Mouse (Mus musculus) adrenal gland, adult 2 months (tissue): Measurements from ENCODE around the gene Uhrf1bp1. TPM values are rescaled to one million over a fixed set of nuclear protein-coding genes. Genes with fewer than 3 reads are reported as not detected.

Experiments used
- DNase-seq: peaks from one replicate; pipeline ENCODE4 v3.0.0; 2021
- polyA plus RNA-seq: library from polyadenylated mRNA; depleted of rRNA; stranded (reverse); fragments of >200 nt; gene quantifications from 2 replicates; pipeline ENCODE4 v1.2.3, GENCODE M21; 2012
- total RNA-seq, 2 experiments: library from RNA; stranded (reverse); gene quantifications; 2 replicates each; pipeline ENCODE4 v1.2.3; 2021

Gene Uhrf1bp1
- total and polyA plus RNA-seq, 3 experiments, result 15.0 to 38.7 (median 25.2) TPM

DNA sequence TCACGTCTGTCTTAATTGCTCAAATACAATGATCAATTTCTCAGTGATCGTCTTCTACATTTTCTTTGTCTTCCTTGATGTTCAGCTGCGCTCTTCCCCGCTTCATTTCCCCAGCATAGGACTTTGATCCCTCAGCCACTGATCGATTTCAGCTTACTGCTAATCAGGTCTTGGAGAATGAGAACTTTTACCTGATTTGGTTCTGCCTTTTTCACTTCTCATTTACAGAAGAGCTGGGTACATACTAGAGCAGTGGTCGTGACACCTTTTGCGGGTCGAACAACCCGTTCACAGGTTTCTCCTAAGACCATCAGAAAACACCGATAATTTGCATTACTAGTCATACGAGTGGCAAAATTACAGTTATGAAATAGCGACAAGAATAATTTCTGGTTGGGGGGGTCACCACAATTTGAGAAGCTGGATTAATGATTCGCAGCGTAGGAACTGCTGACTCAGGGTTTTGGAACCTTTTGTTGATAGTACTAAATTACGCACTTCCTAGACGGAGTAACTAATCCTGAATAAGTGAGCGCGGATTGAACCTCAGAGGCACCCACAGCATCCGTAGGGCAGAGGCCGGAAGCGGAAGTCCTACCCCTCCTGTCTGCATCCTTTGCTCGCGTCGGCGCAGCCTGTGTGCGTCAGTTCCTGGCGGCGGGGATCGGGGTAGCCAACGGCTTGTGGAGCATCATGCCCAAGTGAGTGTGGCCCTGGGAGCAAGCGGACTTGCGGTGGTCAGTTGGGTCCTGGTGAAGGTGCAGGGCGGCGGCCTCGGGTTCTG lies 16.6 kb upstream of the Uhrf1bp1 start:
- DNase-seq, result peak; percentile 97

DNA sequence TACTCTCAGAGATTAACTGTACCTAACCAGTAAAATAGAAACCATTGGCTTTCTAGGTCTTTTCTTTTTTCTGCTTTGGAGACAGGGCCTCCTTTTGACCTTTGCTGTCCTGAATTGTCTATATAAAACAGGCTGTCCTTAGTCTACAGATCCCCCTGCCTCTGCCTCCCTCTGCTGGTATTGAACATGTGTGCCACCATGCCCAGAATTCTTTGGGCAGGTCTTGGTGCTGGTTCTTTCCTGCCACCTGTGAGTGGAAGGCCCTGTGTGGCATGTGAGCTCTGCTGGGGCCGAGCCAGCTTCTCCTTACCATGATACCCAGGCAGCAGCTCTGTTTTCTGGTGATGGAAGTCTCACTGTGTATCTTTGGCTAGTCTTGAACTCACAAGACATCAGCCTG lies 7.9 kb upstream of the Uhrf1bp1 start:
- no peak for DNase-seq

DNA sequence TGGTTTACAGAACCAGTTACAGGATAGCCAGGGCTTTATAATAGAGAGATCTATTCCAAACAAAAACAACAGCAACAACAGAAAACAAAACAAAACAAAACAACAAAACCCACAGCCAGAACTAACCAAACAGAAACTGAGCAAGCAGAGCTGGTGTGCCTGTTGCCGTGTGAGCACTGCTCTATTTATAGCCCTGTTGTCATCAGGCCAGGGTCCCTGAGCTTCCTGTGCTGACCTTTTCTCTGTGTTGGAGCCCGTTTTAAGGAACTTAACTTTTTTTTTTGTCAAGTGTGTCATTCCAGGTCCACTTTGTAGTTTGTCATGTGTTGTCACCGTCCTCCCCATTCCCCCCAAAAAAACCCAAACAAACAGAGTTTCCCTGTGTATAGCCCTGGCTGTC lies 5.2 kb upstream of the Uhrf1bp1 start:
- peak; percentile 76 for DNase-seq

DNA sequence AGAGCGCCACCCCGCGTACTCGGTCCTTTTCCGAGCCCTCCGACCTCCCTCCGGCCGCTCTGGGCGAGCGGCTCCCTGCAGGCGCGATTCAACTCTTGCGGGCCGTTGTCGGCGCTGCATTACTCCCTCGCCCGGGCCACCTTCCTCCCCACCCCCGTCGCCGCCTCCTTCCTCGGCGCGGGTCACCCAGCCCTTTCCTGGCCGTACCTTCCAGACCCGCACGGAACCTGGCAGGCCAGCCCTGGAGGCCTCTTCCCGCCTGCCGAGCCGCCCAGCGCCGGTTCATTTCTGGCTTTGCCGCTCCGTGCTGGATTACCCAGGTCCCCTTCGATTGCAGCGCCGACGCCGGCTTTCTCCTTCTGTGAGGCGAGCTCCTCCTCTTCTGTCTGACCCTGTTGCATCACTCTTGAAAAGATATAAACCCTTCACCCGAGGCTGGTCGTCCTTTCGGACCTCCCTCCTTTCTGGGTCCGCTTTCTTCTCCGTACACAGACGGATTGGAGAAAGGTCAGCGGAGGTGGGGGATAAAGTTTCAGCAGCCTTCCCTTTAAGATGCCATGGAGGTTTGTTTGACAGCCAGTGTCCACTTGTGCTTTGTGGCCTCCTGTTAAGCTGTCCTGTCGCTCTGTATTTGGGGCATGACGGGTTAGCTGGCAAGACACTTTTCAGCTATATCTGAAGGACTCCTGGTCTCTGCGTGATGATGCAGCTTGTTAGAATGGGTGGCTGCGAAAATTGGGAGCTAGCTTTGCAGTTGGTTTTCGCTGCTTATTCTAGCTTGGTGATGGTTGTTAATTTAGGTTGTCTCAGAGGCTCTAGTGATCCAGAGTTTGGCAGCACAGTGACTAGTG lies 782 bp downstream of the Uhrf1bp1 start:
- DNase-seq, result peak; percentile 86

DNA sequence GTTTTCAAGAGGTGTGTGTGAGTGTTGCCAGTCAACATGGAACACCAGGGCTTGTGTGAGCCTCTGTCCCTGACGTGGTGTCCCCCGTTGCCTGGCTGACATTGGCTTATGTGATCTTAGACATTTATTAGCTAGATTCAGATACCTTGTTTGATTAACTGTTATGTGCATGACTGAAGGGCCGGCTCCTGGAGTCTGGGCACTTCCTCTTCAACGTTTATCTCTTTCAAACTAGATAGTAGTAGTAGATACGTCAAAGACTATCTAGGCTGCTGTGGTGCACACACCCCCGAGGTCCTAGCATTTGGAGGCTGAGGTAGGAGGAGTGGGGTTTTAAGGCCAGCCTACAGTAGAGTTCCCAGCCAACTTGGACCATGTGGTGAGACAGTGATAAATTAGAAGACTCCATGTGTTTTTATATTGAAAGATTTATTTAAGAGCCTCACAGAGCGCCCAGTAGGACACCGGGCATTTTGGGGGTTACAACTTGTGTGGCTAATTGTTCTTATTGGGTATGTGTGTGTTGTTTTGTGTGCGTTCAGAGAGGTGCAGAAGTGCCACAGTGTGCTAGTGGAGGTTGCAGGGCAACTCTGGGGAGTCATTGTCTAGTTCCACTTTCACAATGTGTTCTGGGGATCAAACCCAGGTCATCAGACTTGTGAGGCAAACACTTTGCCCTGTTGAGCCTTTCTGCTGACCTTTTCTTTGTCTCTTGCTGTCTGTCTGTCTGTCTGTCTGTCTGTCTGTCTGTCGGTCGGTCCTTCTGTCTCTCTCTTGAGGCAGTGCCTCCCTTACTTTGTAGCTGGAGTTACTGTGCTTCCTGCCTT lies 1.6 kb downstream of the Uhrf1bp1 start:
- DNase-seq, result no peak

DNA sequence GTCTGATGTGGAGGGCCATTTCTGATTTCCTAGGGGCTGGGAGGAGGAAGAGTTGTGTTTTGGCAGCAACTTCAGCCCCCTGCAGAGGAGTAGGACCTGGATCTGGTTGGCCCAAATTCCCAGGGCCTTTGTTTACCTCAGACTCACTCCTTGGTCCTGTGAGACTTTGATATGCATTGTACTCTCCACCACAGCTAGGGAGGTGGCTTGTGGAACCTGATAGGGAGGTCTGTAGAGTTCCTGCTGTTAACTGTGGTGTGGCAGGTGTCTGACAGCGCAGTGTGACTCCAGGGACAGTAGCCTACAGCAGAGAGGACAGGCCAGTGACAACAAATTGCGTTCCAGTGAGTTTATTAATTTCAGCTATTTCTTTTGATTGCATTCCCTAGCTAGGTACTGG lies 2.9 kb downstream of the Uhrf1bp1 start:
- no peak for DNase-seq

DNA sequence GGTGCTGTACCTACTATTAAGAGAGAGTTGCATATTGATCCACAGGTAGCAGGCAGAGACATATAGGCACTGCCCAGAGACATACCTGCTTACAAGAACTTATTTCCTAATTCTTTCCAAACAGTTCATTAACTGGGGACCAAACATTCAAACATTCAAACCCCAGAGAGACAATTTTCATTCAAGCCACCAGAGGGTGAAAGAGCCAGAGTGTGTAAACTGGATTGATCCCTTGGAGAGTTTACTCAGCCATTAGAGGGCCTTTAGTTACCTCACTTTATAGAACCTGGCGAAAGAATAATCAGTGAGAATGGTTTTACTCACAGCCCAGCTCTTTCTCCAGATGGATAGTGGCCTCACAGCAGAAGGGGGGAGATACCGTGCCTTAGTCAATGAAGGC lies 9.2 kb downstream of the Uhrf1bp1 start:
- no peak for DNase-seq

DNA sequence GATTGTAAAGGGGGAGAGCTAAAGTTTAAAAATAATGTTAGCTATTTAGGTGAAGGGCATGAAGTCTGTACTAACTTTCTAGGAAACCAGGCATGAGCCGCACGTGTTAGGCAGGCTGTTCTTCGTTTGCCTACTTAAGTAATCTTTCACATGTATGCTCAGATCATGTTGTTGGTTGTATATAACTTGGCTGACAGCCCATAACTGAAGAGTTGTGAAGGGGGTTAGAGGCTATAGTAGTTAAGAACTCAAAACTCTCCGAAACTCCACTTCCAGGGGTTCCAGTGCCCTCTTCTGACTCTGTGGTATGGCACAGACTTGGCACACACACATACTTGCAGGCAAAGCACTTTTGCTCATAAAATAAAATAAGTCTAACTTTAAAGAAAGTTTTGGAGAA lies 10.5 kb downstream of the Uhrf1bp1 start:
- DNase-seq, result no peak

DNA sequence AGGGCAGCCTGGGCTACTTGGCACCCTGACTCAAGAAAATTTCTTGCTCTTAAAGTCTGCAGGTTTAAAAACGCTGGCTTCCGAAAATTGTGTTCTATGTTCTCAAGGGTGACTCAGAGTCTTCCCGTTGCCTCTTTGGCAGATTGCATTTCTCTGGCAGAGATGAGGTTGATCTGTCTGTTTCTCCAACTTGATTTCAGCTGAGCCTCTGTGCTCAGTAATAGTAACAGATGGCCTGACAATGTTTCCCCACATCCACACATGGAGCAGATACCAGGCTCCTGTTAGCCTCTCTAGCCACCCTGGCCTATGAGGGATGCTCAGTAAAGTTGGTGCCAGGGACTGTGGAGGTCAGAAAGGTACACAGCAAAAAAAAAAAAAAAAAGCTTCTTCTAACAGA lies 15.6 kb downstream of the Uhrf1bp1 start:
- DNase-seq, result no peak

DNA sequence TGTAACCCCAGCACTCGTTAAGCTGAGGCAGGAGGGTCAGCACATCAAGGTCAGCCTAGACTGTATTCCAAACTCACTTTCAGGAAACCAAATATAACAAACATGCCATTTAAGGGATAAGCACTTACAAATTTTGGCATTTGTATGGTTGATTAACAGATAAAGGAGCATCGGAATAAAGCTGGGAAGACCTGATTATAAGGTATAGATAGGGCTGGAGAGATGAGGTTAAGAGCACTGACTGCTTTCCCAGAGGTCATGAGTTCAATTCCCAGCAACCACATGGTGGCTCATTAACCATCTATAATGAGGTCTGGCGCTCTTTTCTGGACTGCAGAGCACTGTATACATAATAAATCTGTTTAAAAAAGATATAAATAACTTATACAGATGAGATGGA lies 17.3 kb downstream of the Uhrf1bp1 start:
- DNase-seq, result no peak

DNA sequence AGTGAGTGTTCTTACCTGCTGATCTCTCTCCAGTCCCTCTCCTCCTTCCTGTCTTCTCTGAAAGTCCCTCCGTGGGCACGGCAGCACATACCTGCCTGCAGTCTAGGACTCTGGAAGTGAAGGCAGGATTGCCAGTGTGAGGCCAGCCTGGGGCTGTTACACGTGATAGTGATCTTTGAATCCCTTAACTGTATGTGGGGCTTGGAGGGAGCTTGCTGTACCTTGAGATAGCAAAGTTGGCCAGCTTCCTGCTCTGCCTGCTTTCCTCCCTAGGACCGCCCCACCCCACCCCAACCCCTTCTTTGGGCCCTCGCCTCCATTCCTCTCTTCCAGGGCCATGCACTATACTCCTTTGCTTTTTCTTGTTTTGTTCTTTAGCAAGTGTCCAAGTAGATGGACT lies 18.3 kb downstream of the Uhrf1bp1 start:
- no peak for DNase-seq

DNA sequence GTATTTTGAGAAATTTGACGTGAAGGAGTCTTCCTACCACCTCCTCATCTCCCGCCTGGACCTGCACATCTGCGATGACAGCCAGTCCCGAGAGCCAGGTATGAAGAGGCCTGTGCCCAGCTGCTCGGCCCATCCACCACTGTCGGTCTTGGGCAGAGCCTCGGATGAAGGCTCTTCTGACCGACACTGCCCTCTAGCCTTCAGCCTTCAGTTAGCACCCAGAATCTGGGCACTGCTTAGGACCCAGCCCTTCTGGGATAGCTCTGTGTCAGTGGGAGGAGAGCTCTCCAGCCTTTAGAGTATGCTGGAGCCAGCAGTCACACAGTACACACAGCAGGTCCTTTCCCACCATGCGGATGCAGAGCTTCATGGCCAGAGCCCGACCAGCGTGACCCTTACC lies 25.3 kb downstream of the Uhrf1bp1 start:
- peak; percentile 57 for DNase-seq

DNA sequence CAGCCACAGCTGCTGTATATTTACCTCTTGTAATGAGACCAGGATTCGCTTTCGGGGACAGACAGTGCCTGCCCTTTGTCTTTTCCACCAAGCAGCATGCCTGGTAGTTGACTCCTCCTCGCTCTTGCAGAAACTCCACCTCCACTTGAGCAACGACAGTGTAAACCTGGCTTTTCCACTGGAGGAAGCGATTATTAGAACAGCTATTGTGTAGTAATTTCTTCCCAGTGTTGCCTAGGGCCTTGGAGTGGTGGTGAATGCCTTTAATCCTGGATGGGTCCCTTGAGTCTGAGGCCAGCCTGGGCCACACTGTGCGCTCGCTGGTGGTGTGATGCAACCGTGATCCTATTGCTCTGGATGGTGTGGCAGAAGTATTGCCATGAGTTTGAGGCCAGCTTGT lies 26.9 kb downstream of the Uhrf1bp1 start:
- DNase-seq, result peak; percentile 41

DNA sequence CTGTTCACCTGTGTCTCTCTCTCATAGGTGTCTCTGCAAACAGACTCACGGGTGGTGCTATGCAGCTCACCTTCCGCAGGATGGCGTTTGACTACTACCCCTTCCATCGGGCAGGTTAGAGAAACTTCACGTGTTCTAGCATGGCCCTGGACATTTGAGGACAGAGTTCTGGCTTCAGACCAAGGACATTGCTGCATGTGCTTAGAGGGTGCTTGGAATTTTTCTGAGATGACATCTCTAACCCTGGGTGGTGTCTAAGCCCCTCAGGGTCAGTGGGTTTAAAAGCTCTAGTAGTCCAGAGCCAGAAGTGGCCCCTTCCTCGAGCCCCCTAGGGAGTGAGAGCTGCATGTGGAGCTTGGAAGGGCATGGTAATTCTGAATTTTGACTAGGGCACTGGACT lies 27.8 kb downstream of the Uhrf1bp1 start:
- peak; percentile 35 for DNase-seq

DNA sequence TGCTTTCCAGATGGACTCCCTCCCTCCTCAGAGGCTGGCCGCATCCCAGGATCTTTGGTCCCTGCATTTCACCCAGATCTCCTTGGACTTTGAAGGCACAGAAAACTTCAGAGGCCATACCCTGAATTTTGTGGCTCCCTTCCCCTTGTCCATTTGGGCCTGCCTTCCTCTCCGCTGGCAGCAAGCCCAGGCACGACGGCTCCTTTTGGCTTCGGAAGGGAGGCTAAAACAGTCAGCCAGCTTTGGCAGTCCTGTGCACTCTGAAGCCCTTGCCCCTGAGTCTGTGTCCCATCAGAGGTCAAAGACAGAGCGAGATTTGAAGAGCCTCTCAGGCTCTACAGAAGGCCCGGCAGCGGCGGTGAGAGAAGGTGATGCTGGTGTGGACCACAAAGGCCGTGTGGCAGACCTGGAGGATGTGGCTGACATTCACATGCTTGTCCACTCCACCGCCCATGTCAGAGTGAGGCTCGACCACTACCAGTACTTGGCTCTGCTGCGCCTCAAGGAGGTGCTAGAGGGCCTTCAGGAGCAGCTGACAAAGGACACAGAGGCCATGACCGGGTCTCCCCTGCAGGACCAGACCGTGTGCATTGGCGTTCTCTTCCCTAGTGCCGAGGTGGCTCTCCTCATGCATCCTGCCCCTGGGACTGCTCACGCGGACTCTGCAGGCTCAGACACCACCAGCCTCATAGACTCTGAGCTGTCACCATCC lies 30.4 kb downstream of the Uhrf1bp1 start:
- peak; percentile 53 for DNase-seq

DNA sequence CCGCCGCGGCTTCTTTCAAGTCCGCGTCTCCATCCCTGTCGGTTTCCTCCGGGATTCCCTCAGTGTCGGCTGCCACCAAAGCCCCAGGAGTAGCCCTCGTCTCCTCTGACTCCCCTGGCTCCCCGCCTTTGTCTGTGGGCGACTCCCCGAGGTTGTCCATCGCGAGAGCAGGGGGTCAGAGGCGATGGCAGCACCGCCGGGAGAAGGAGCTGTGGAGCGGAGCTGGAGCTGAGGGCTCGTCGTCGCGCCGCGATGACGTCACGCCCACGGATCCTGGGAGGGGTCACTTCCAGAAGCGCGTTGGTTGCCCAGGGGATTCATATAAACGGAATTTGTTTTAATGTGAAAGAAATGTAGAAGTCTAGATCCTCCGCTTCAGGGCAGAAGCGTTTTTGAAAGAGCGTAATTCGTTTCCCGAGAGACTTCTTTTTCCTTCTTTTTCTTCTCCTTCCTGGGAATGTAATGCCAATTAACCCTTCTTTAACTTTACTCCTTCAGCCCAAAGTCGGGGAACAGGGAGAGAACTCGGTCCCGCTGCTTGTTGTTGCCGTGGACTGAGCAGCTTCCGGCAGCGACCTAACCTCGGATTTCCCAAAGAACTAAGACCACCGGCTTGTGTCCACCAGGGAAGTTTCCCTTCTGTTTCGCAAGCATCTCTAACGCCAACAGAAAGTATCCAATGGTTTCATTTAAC lies 51.4 kb downstream of the Uhrf1bp1 start:
- peak; percentile 97 for DNase-seq

DNA sequence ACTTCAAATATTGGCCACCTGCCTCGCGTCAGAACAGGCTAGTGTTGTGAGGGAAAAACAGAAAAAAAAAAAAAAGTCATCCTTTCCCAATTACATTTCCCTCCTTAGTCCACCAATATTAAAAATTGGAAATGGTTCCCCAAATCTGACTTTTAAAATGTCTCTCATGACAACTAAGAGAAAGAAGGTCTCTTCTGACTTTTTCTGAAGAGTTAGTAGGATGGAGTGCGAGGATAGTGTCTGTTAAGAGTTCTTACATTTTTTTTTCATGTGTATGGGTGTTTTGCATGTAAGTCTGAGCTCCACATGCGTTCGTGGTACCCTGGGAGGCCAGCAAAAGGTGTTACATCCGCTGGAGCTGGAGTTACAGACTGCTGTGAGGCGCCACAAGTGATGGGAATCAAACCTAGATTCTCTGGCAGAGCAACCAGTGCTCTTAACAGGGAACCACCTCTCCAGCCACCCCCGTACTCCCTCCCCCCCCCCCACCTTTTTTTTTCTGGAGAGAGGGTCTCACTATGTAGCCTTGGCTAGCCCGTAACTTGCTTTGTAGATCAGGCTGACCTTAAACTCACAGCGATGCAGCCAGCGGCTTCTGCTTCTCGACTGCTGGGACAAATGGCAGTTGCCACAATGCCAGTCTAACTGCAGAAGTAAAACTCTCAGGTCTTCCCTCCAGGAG lies 52.1 kb downstream of the Uhrf1bp1 start:
- DNase-seq, result no peak

DNA sequence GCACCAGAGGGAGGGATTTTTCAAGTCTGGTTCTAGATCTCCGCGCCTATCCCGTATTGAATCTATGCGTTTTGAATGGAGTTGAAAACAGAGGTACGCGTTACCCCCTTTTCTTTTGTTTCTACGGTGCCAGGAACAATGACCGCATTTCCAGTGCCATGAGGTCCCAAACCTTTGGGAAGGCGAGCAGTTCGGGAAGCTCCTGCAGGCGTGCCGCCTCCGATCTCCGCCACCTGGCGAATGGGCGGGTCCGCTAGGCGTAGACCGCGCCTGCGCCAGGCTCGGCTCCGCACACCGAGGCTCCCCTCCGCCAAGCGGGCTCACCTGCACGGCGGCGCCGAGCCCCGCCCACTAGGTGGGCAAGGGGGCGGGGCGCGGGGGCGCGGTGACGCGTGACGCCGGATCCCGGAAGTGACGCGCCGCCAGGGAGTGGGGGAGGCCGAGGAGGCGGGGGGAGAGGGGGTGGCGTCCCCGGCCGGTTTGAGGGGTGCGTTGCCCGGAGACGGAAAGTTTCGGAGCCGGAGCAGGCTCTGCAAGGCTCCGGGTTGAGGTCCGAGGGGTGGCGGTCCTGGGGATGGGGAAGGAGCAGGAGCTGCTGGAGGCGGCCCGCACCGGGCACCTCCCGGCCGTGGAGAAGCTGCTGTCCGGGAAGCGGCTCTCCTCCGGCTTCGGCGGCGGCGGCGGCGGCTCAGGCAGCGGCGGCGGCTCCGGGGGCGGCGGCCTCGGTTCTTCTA lies 52.8 kb downstream of the Uhrf1bp1 start, which contains the start of gene Anks1:
Gene Anks1, plus strand, starts transcription at position 419 of the 734 bp plus-strand sequence.
- peak; percentile 92 for DNase-seq

DNA sequence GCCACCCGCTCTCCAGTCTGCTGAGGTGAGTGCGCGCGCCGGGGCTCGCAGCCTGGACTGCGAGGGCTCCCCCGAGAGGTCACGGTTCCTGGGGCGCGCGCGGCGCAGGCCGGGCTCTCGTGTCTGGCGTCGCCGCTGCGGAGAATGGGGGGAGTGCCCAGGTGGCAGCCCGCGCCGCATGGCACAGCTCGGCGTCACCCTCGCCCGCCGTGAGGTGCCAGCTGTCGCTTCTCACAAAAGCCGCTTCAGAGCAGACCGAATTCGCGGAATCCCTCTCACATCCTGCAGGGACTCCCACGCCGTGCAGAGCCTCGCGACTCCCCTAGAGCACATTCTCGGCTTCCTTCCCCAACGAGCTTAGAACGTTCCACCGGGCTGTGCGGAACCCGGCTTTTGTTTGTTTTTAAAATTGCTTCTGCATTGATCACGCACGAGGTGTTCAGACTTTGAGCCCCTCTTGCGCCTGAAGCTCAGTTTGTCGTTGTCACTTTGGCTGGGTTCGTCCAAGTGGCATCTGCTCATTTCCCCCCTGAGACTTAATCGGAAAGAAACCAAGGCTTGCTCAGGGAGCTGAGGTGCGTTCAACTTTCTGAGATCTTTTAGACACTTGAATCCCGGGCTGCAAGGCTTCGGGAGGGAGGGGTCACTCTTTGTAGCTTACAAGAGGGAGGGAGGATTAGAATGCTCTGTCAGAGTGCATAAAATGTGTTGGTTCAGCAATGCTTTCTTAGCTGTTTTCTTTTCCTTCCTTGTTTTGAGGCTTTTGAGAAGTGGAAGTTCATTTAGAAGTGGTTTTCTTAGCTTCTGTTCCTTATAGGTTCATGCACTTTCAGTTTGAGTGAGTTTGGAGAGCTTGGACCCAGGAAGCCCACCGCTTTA lies 53.6 kb downstream of the Uhrf1bp1 start, which contains the start of gene Taf11:
Gene Taf11, minus strand, starts transcription at position 223 of the 879 bp plus-strand sequence.
- DNase-seq, result peak; percentile 10
